Mouse (Mus musculus): ENCODE measurements around the gene Tra2a. TPM values are rescaled to one million over a fixed set of nuclear protein-coding genes. Genes with fewer than 3 reads are reported as not detected.

Tra2a gene
- polyA plus RNA-seq, 1 experiment: 26.5 TPM

- H3K4me3 ChIP-seq: no peak overlapping the region
- peak overlapping the region; percentile 6 for H3K4me2 ChIP-seq (ENCODE audit: low read depth)
- no peak overlapping the region for H3ac ChIP-seq (ENCODE audit: control insufficient read depth, insufficient read length)
- H3K79me2 ChIP-seq (ENCODE audit: control insufficient read depth, insufficient read depth): no peaks in the 10 kb centered on the region
- TF ChIP-seq E2F4 (IDR thresholded peaks at IDR 0.05; ENCODE audit: insufficient read depth) (no peak), MYOD1 (IDR thresholded peaks at IDR 0.05; ENCODE audit: control insufficient read depth in 1 of 3, insufficient read length in 2 of 3, low read depth in 2 of 3) (no peak), MAX (IDR thresholded peaks at IDR 0.05; ENCODE audit: low read depth) (no peak), POLR2AphosphoS2 (IDR thresholded peaks at IDR 0.05; ENCODE audit: insufficient read length, low read depth) (no peak), MYOG (IDR thresholded peaks at IDR 0.05; ENCODE audit: control insufficient read depth in 1 of 3, insufficient read depth in 1 of 3, insufficient read length in 2 of 3, low read depth in 2 of 3) (no peak), REST (IDR thresholded peaks at IDR 0.05; ENCODE audit: insufficient read depth, insufficient read length) (no peak), SRF (IDR thresholded peaks at IDR 0.05; ENCODE audit: control insufficient read depth, insufficient read length, low read depth) (no peak), TCF12 (IDR thresholded peaks at IDR 0.05; ENCODE audit: insufficient read depth, poor library complexity, severe bottlenecking) (no peak)
- H3K36me3 ChIP-seq (ENCODE audit: control insufficient read depth, insufficient read depth): no peaks in the 10 kb centered on the region
- H3K27me3 ChIP-seq (ENCODE audit: control insufficient read depth, insufficient read depth, insufficient read length): peaks cover 14% of the 10 kb centered on the region
Measured at GRCm38 (mm10) chr6:49206416-49206815, 57.4 kb downstream of the Tra2a start.

GRCm38 (mm10) chr6:49195188-49195587, 68.6 kb downstream of the Tra2a start:
- Histone ChIP-seq H3K36me3 (ENCODE audit: control insufficient read depth, insufficient read depth) (no peaks in the 10 kb centered on the region), H3K27me3 (ENCODE audit: control insufficient read depth, insufficient read depth, insufficient read length) (peaks cover 4% of the 10 kb centered on the region), H3K4me2 (ENCODE audit: low read depth) (no peak overlapping the region), H3K4me3 (no peak overlapping the region), H3K79me2 (ENCODE audit: control insufficient read depth, insufficient read depth) (no peaks in the 10 kb centered on the region), H3ac (ENCODE audit: control insufficient read depth, insufficient read length) (no peak overlapping the region)
- TF ChIP-seq TCF12 (IDR thresholded peaks at IDR 0.05; ENCODE audit: insufficient read depth, poor library complexity, severe bottlenecking) (no peak), TCF3 (IDR thresholded peaks at IDR 0.05; ENCODE audit: insufficient read length, low read depth) (no peak), POLR2A (IDR thresholded peaks at IDR 0.05; ENCODE audit: insufficient read length, low read depth) (no peak), MYOG (IDR thresholded peaks at IDR 0.05; ENCODE audit: control insufficient read depth in 1 of 3, insufficient read depth in 1 of 3, insufficient read length in 2 of 3, low read depth in 2 of 3) (no peak), CEBPB (IDR thresholded peaks at IDR 0.05; ENCODE audit: insufficient read depth, poor library complexity, severe bottlenecking) (no peak), REST (IDR thresholded peaks at IDR 0.05; ENCODE audit: insufficient read depth, insufficient read length) (no peak), USF1 (IDR thresholded peaks at IDR 0.05; ENCODE audit: low read depth) (no peak), E2F4 (IDR thresholded peaks at IDR 0.05; ENCODE audit: insufficient read depth) (no peak), MAX (IDR thresholded peaks at IDR 0.05; ENCODE audit: low read depth) (no peak)

- Histone ChIP-seq H3K4me2 (ENCODE audit: low read depth) (no peak overlapping the region), H3K36me3 (ENCODE audit: control insufficient read depth, insufficient read depth) (no peaks in the 10 kb centered on the region), H3K27me3 (ENCODE audit: control insufficient read depth, insufficient read depth, insufficient read length) (peaks cover 4% of the 10 kb centered on the region), H3K79me2 (ENCODE audit: control insufficient read depth, insufficient read depth) (no peaks in the 10 kb centered on the region), H3ac (ENCODE audit: control insufficient read depth, insufficient read length) (no peak overlapping the region), H3K4me3 (no peak overlapping the region)
- TF ChIP-seq USF1 (IDR thresholded peaks at IDR 0.05; ENCODE audit: low read depth) (no peak), REST (IDR thresholded peaks at IDR 0.05; ENCODE audit: insufficient read depth, insufficient read length) (no peak), SRF (IDR thresholded peaks at IDR 0.05; ENCODE audit: control insufficient read depth, insufficient read length, low read depth) (no peak), TCF3 (IDR thresholded peaks at IDR 0.05; ENCODE audit: insufficient read length, low read depth) (no peak), POLR2A (IDR thresholded peaks at IDR 0.05; ENCODE audit: insufficient read length, low read depth) (no peak)
Measured at GRCm38 (mm10) chr6:49194536-49194935, 69.3 kb downstream of the Tra2a start.

Other genes starting within 250 kb of the Tra2a start
- 0.12 TPM for gene Gpnmb, start 227.5 kb downstream of the Tra2a start, polyA plus RNA-seq (2012; fragmentation: generic; extraction: Trizol)
- gene Malsu1, start 190.2 kb downstream of the Tra2a start, polyA plus RNA-seq (2012; fragmentation: generic; extraction: Trizol): 19.6 TPM
- 0.26 TPM for gene Igf2bp3, start 49.1 kb downstream of the Tra2a start, polyA plus RNA-seq (2012; fragmentation: generic; extraction: Trizol)
- 2.7 TPM for gene Ccdc126, start 55.2 kb upstream of the Tra2a start, polyA plus RNA-seq (2012; fragmentation: generic; extraction: Trizol)
- 0.85 TPM for gene Fam221a, start 103.7 kb upstream of the Tra2a start, polyA plus RNA-seq (2012; fragmentation: generic; extraction: Trizol)
- gene Stk31, start 131.6 kb upstream of the Tra2a start, polyA plus RNA-seq (2012; fragmentation: generic; extraction: Trizol): not detected